Mouse (Mus musculus) heart, embryonic 16.5 days (tissue): ENCODE results near the gene Frmd8. TPM values are rescaled to one million over a fixed set of nuclear protein-coding genes. Genes with fewer than 3 reads are reported as not detected.

Experiments
- ATAC-seq: fragments of 200-750 bp; cut with Nextera tagmentation; replicated peaks from 2 replicates; pipeline ENCODE4 v1.8.0; 2017; ENCODE audit warnings: moderate number of reproducible peaks; ENCODE audit not compliant: insufficient read depth, low FRiP score; ENCODE audit errors: extremely low read depth
- H3K27ac ChIP-seq: fragments of 300-500 bp; sonication (generic); 2 replicates; pipeline ENCODE4 v1.5.1; 2014; ENCODE audit warnings: mild to moderate bottlenecking, low read length, control low read depth, moderate library complexity
- H3K27me3 ChIP-seq: fragments of 300-500 bp; sonication (generic); 2 replicates; pipeline ENCODE4 v1.6.1; 2014; ENCODE audit warnings: low read length, mixed read lengths; ENCODE audit not compliant: control insufficient read depth, insufficient read depth
- H3K36me3 ChIP-seq: fragments of 300-500 bp; sonication (generic); 2 replicates; pipeline ENCODE4 v1.6.1; 2014; ENCODE audit not compliant: control insufficient read depth, insufficient read depth
- H3K4me1 ChIP-seq: fragments of 300-500 bp; sonication (generic); 2 replicates; pipeline ENCODE4 v1.6.1; 2014; ENCODE audit warnings: low read length, mixed read lengths; ENCODE audit not compliant: control insufficient read depth, insufficient read depth
- H3K4me2 ChIP-seq: fragments of 300-500 bp; sonication (generic); 2 replicates; pipeline ENCODE4 v1.6.1; 2014; ENCODE audit warnings: low read depth, mild to moderate bottlenecking, control low read depth, low read length
- H3K4me3 ChIP-seq: fragments of 300-500 bp; sonication (generic); 2 replicates; pipeline ENCODE4 v1.5.1; 2014; ENCODE audit warnings: mild to moderate bottlenecking, control low read depth, low read length
- H3K9ac ChIP-seq: fragments of 300-500 bp; sonication (generic); 2 replicates; pipeline ENCODE4 v1.6.1; 2014; ENCODE audit warnings: low read length, control low read depth
- H3K9me3 ChIP-seq: fragments of 300-500 bp; sonication (generic); replicated peaks from 2 replicates; pipeline ENCODE4 v1.6.1; 2016; ENCODE audit warnings: low read length; ENCODE audit not compliant: control insufficient read depth
- WGBS: fragments of 180-500 bp; shearing (Covaris S2); extraction: QIAGEN DNeasy Blood & Tissue Kit; methylation state at CpG from one replicate; pipeline ENCODE4 v1.1.7; 2014; 5-methylcytosine and 5-hydroxymethylcytosine counted together
- polyA plus RNA-seq: library from polyadenylated mRNA; unstranded; fragments of >200 nt; fragmentation: Nextera tagmentation; extraction: Ambion mirVana; gene quantifications from 2 replicates; pipeline ENCODE4 v1.2.1, GENCODE M21; 2015

Frmd8 gene
- 33.6 and 34.8 TPM in 2 replicates for polyA plus RNA-seq

DNA sequence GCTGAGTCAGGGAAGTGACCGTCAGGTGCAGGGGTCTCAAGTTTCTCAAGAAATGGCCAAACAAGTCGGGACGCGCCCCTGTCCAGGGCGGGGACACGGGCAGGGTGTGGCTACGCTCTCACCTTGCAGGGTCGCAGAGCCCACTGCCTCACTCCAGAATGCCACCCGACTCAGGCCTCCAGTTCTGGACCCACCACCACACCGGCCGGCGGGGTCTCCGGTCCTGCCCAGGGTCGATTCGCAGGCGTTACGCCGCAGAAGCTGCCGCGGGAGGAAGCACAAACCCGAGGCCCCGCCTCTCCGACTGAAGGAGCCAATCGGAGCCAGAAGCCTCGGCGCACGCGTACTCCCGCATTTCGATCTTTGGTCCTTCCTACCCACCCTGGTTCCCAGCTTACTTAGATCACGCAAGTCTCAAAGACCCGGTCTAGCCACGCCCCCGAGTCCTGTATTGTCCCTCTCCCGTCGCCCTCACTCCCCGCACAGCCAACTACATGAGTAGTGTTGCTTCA is at the start of gene Frmd8:
TSS of gene Frmd8 (minus strand) at position 306 of the 512 bp plus-strand sequence.
- H3K4me1 ChIP-seq, result peaks cover 54% of the 10 kb centered on the region
- peak; percentile 71 for ATAC-seq

DNA sequence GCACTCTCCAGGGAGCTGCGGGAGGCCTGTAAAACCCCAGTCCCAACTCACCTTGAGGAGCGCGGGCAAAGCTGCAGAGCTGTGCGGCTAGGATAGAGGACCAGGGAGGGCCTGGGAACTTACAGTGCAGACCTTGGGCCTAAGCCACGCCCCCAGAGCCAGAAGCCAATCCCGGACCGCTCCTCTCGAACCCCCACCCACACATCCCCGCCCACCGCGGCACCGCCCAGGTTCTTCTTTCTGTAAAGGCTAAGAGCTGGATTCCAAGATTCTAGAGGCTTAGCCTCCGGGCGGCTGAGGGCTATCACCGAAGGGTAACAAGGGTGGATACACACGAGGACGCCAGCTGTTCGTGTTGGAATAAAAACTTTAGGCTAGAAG is 49.6 kb upstream of the Frmd8 start, which contains the start of gene Cdc42ep2:
TSS of gene Cdc42ep2 (minus strand) at position 104 of the 381 bp plus-strand sequence.
- peak within 1 kb of the TSS; percentile 97 for H3K27ac ChIP-seq
- no peaks in the 10 kb centered on the region for H3K27me3 ChIP-seq
- peak within 1 kb of the TSS; percentile 86 for H3K4me3 ChIP-seq
- peak within 1 kb of the TSS; percentile 89 for H3K9ac ChIP-seq
- peak within 1 kb of the TSS; percentile 98 for H3K4me2 ChIP-seq
- no peaks in the 10 kb centered on the region for H3K36me3 ChIP-seq
- peaks cover 27% of the 10 kb centered on the region for H3K4me1 ChIP-seq
- H3K9me3 ChIP-seq, result no peaks in the 10 kb centered on the region
- WGBS, result under 1% methylated on average over 18 of the region's 18 CpGs
- ATAC-seq, result peak; percentile 93

More for the DNA sequence above, at the start of gene Frmd8:
- under 1% methylated on average over 37 of the region's 37 CpGs for WGBS
- H3K4me2 ChIP-seq, result peak within 1 kb of the TSS; percentile 87
- H3K9ac ChIP-seq, result peak within 1 kb of the TSS; percentile 86
- H3K9me3 ChIP-seq, result no peaks in the 10 kb centered on the region
- H3K27ac ChIP-seq, result peak within 1 kb of the TSS; percentile 9
- peak within 1 kb of the TSS; percentile 71 for H3K4me3 ChIP-seq
- no peaks in the 10 kb centered on the region; the same call in 1 of the 2 replicates for H3K36me3 ChIP-seq
- no peaks in the 10 kb centered on the region for H3K27me3 ChIP-seq

DNA sequence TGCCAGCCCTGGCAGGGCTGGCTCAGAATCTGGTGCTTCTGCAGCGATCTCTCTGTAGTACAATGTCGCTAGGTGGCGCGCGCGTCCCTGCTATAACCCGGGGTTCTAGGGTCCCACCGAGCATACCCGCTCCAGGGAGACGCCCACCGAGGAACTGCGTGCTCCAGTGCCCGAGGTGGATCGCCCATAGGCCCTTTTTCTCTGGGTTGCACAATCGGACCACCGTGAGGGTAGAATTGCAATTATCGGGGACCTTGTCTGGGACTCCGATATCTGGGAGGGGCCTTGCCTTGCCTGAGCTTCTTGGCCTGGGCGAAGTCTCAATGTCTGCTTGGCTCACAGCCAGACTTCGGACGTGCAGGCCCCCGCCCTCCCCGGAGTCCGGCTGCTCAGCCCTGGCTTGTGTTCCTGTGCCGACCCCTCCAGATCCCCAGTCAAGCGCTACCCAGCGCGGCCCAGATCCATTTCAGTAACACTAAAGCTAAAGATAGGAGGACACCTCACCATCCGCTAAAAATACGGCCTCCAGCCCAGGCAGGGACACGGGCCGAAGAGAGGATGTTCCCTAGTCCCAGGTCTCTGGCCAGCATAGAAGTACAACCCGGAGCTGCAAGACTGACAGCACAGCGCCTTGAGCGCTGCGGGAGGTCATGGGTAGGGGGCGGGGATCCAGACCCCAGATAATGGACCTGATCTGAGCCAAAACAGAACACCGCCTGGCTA is 49.1 kb upstream of the Frmd8 start:
- H3K4me2 ChIP-seq, result peak overlapping the region; percentile 98
- peak overlapping the region; percentile 89 for H3K9ac ChIP-seq
- 0 out of 2 replicates have a peak, but pooled peaks cover under 1% of the 10 kb centered on the region for H3K36me3 ChIP-seq
- H3K4me1 ChIP-seq, result peaks cover 27% of the 10 kb centered on the region
- WGBS, result under 1% methylated on average over 38 of the region's 38 CpGs
- ATAC-seq, result peak; percentile 83
- H3K9me3 ChIP-seq, result no peaks in the 10 kb centered on the region
- peak overlapping the region; percentile 86 for H3K4me3 ChIP-seq
- H3K27ac ChIP-seq, result peak overlapping the region; percentile 97
- no peaks in the 10 kb centered on the region for H3K27me3 ChIP-seq

DNA sequence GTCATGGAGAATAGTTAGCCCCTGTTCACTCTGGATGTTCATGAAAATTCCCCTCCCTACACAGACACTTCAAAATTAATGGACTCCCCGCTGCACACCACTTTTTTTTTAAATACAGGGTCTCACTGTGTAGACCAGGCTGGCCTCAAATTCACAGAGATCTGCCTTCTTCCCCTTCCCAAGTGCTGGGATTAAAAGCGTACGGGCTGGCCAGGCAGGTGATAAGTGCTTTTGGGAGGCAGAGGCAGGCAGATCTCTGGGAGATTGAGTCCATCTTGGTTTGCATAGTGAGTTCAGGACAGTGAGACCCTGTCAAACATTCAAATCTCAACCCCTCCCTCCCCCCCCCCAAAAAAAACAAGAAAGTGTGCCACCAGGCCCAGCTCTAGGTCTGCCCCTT is 47.9 kb upstream of the Frmd8 start:
- H3K9me3 ChIP-seq, result no peaks in the 10 kb centered on the region
- peaks cover 27% of the 10 kb centered on the region for H3K4me1 ChIP-seq
- H3K9ac ChIP-seq, result peak overlapping the region; percentile 48
- peak overlapping the region; percentile 39; the same call in 1 of the 2 replicates for H3K27ac ChIP-seq
- peaks cover 6% of the 10 kb centered on the region; the same call in 1 of the 2 replicates for H3K36me3 ChIP-seq
- WGBS, result 91% methylated on average over 3 of the region's 3 CpGs
- no peak for ATAC-seq
- no peaks in the 10 kb centered on the region for H3K27me3 ChIP-seq
- H3K4me2 ChIP-seq, result peak overlapping the region; percentile 98
- peak overlapping the region; percentile 86 for H3K4me3 ChIP-seq

DNA sequence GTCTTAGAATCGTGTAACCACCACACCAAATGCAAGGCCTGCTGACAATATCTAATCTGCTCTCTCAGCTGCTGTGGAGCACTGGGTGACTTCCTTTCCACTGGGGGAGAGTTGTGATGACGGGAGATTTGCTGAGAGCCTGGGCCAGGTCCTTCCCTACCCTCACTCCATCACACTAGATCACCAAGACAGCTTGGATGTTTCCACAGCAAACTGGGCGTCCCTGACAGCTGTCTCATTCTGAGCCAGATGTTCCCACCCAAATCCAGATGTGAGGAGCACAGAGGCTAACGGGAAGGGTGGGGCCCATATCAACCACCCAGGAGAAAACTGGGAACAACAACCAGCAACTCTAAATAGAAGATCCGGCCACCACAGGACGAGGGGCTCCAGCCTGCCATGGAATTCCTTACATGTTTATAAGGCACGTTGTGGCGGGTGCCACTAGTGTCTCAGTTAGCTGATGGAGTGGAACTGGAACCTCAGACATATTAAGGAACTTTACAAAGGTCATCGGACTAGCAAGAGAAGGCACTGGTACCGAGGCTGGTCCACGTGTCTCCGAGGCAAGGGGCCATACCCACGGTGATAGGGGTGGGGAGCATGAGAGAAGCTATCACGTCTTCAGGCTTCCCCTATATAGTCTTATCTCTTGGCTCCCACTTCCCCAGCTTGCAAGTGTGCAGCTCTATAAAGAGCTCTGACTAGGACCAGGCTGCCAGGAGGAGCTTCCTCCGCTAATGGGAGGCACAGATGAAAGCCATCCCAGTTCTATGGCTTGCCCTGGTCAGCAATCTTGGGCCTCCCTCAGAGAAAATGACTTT is 47.3 kb upstream of the Frmd8 start:
- H3K4me2 ChIP-seq, result peak overlapping the region; percentile 98
- WGBS, result 48% methylated on average over 15 of the region's 15 CpGs
- H3K27me3 ChIP-seq, result no peaks in the 10 kb centered on the region
- peaks cover 13% of the 10 kb centered on the region; the same call in 1 of the 2 replicates for H3K36me3 ChIP-seq
- peak overlapping the region; percentile 48 for H3K9ac ChIP-seq
- H3K4me3 ChIP-seq, result peak overlapping the region; percentile 86
- H3K27ac ChIP-seq, result peak overlapping the region; percentile 39
- H3K9me3 ChIP-seq, result no peaks in the 10 kb centered on the region
- ATAC-seq, result no peak
- peaks cover 27% of the 10 kb centered on the region for H3K4me1 ChIP-seq

DNA sequence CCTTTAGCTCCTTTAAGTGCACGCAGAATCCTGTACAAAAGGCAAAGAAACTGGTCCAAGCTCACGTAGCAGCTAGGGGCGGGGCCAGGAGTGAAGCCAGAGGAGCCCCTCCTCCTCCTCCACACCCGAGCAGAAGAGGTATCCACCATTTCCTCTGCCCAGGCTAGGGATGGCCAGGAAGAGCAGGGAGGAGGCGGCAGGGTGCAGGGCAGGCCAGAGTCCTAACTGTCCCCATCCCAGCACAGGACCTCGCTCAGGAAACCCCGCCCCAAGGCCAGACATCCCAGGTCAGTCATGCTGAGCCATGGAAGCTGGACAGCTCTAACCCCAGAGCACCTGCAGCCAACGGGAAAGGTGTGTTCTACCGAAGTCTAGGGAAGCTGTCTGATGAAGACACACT is 46.6 kb upstream of the Frmd8 start:
- no peak for ATAC-seq
- Histone ChIP-seq H3K36me3 (peaks cover 18% of the 10 kb centered on the region; the same call in 1 of the 2 replicates), H3K27ac (peak overlapping the region; percentile 39), H3K9ac (peak overlapping the region; percentile 44; the same call in 1 of the 2 replicates), H3K27me3 (no peaks in the 10 kb centered on the region), H3K9me3 (no peaks in the 10 kb centered on the region), H3K4me3 (peak overlapping the region; percentile 86), H3K4me1 (peaks cover 27% of the 10 kb centered on the region), H3K4me2 (peak overlapping the region; percentile 98)
- WGBS, result 43% methylated on average over 9 of the region's 9 CpGs

DNA sequence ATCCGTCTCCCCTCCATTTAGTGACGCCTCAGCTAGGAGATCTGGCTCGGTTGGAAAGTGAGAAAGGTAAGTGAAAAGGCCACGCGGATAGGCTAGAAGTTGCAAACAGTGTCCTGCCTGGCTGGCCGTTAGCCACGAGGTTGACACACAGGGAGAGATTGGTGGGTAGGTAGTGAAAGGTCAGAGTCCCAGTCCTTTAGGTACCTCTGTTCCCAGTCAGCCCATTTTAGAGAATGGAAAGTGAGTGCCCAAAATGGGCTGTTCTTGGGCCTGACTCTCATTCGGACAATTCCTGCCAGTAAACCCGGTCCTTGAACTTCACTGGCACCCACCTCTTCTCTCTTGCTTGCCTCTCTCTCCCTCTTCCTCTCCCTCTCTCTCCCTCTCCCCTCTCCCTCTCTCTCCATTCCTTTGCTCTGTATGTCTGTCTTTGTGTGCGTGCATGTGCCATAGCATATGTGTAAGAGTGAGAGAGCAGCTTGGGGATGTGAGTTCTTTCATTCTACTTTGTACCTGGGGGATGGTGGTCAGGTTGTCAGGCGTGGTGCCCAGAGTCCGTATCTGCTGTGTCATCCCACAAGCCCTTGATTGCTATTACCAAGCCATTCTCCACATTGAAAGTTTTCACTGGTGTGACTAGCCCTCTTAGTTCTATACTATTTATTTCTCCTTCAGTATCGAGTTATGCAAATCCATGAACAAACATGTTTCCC is 38.1 kb upstream of the Frmd8 start, which contains the start of gene Dpf2:
TSS of gene Dpf2 (minus strand) at position 4 of the 713 bp plus-strand sequence.
- Histone ChIP-seq H3K9me3 (no peaks in the 10 kb centered on the region), H3K27ac (peak within 1 kb of the TSS; percentile 89), H3K9ac (peak within 1 kb of the TSS; percentile 89), H3K4me1 (peaks cover 27% of the 10 kb centered on the region), H3K27me3 (no peaks in the 10 kb centered on the region), H3K36me3 (peaks cover 14% of the 10 kb centered on the region; the same call in 1 of the 2 replicates), H3K4me3 (peak within 1 kb of the TSS; percentile 76), H3K4me2 (peak within 1 kb of the TSS; percentile 91)
- 19% methylated on average over 13 of the region's 13 CpGs for WGBS
- ATAC-seq, result no peak; the same call in 1 of the 2 replicates
